Mouse (Mus musculus): ENCODE measurements around the gene Clec16a. TPM values are rescaled to one million over a fixed set of nuclear protein-coding genes. Genes with fewer than 3 reads are reported as not detected.

Gene Clec16a
- polyA plus RNA-seq, 1 experiment, result 23.0 TPM

DNA sequence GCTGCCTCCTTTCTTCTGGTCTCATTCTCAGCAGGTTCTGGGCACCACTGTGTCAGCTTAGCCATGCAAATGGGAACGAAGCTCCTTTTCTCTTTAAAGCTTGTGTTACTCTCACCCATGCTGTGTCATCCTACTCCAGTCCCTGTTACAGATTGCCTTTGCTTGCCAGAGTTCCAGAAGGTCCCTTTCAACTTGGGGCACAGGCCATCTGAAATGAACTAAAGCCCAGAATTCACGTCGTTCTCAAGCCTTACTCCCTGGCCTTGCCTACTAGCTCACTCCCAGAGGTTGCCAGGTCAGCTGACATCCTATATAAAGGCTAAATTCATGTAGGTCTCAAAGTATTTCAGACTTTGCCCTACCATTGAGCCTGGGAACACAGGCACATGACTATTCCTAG is 3.8 kb downstream of the Clec16a start:
- Histone ChIP-seq H3K4me3 (ENCODE audit: insufficient read depth, low read length) (no peak overlapping the region), H3K27ac (ENCODE audit: insufficient read depth, low read length) (no peak overlapping the region), H3K4me1 (ENCODE audit: control insufficient read depth, insufficient read depth, low read length) (no peaks in the 10 kb centered on the region)
- TF ChIP-seq CTCF (IDR thresholded peaks at IDR 0.05; ENCODE audit: borderline replicate concordance, insufficient read depth, low read length) (no peak), POLR2A (IDR thresholded peaks at IDR 0.05; ENCODE audit: low read depth, low read length) (no peak)

DNA sequence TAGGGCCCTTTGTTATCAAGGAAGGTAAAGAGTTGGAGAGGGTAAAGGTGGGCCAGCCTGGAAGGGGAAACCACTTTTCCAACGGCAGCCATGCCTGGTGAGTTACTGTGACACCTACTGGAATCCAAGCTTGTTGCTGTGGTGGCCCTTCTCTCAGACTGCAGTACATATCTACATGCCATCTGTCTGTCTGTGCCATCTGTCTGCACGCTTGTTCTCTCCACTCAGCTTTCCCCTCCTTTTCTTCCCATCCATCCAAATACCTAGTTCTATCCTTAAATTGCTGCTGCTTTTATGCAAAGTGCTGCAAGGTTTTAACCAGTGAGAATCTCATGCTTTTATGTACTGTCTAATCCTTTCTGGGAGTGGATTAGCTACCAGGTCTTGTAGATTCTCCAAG is 4.5 kb downstream of the Clec16a start:
- H3K4me3 ChIP-seq (ENCODE audit: insufficient read depth, low read length), result no peak overlapping the region
- no peak overlapping the region for H3K27ac ChIP-seq (ENCODE audit: insufficient read depth, low read length)
- TF ChIP-seq POLR2A (IDR thresholded peaks at IDR 0.05; ENCODE audit: low read depth, low read length) (no peak), CTCF (IDR thresholded peaks at IDR 0.05; ENCODE audit: borderline replicate concordance, insufficient read depth, low read length) (no peak)
- H3K4me1 ChIP-seq (ENCODE audit: control insufficient read depth, insufficient read depth, low read length), result no peaks in the 10 kb centered on the region

DNA sequence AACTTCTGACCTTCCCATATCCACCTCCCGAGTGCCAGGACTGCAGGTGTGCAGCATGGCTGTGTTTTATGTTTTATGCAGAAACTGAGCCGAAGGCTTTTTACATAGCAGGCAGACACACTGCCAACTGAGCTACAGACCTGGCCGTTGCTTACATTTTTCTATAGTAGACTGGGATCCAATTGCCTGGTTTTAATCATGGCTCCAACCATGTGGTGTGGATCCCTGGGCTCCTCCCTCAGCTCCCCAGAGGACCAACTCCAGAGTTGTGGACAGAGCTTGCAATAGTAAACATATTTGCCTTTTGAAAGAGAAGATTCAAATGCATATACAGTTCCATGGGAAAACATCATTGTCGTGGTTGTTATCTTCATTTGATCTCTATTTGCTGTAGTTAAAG is 6.5 kb downstream of the Clec16a start:
- no peaks in the 10 kb centered on the region for H3K4me1 ChIP-seq (ENCODE audit: control insufficient read depth, insufficient read depth, low read length)
- H3K27ac ChIP-seq (ENCODE audit: insufficient read depth, low read length), result no peak overlapping the region
- TF ChIP-seq CTCF (IDR thresholded peaks at IDR 0.05; ENCODE audit: borderline replicate concordance, insufficient read depth, low read length) (no peak), POLR2A (IDR thresholded peaks at IDR 0.05; ENCODE audit: low read depth, low read length) (no peak)
- H3K4me3 ChIP-seq (ENCODE audit: insufficient read depth, low read length), result no peak overlapping the region

DNA sequence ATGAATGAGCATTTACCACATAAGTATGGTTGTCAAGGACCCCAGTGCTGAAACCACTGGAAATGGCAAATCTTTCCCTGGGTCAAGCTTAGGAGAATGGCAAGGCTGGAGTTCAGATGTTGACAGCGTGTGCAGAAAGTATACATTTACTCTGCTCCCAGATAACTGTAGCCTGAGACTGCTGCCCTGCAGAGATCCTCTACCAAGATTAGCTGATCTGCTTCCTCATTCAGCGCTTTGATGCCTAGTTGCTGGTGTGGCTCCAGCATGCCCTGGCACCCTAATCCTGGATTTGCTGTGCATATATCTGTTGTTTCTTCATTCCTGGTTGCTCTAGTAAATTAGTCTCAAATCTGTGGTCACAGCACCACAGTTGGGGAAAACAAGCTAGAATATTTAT is 8.7 kb downstream of the Clec16a start:
- Histone ChIP-seq H3K4me3 (ENCODE audit: insufficient read depth, low read length) (no peak overlapping the region), H3K4me1 (ENCODE audit: control insufficient read depth, insufficient read depth, low read length) (peaks cover 4% of the 10 kb centered on the region; the same call in 1 of the 2 replicates), H3K27ac (ENCODE audit: insufficient read depth, low read length) (no peak overlapping the region)
- TF ChIP-seq CTCF (IDR thresholded peaks at IDR 0.05; ENCODE audit: borderline replicate concordance, insufficient read depth, low read length), result no peak
- TF ChIP-seq POLR2A (IDR thresholded peaks at IDR 0.05; ENCODE audit: low read depth, low read length), result no peak

DNA sequence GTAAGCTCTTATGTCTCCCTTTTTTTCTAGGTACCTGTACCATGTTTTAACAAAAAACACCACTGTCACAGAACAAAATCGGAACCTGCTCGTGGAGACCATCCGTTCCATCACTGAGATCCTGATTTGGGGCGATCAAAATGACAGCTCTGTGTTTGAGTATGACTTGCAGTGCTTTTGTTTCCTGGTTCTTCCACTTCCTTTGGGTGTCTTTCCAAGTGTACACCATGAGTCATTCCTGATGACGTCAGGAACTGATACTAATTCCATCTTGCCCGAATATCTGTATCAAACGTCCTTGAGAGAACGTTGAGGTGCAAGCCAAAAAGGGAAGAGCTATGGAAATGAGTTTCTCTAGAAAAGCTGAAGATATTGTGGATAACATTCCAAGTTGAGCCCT is 14.9 kb downstream of the Clec16a start:
- no peak overlapping the region for H3K4me3 ChIP-seq (ENCODE audit: insufficient read depth, low read length)
- H3K4me1 ChIP-seq (ENCODE audit: control insufficient read depth, insufficient read depth, low read length), result peaks cover 10% of the 10 kb centered on the region; the same call in 1 of the 2 replicates
- H3K27ac ChIP-seq (ENCODE audit: insufficient read depth, low read length), result no peak overlapping the region
- TF ChIP-seq POLR2A (IDR thresholded peaks at IDR 0.05; ENCODE audit: low read depth, low read length), result no peak
- TF ChIP-seq CTCF (IDR thresholded peaks at IDR 0.05; ENCODE audit: borderline replicate concordance, insufficient read depth, low read length), result no peak

DNA sequence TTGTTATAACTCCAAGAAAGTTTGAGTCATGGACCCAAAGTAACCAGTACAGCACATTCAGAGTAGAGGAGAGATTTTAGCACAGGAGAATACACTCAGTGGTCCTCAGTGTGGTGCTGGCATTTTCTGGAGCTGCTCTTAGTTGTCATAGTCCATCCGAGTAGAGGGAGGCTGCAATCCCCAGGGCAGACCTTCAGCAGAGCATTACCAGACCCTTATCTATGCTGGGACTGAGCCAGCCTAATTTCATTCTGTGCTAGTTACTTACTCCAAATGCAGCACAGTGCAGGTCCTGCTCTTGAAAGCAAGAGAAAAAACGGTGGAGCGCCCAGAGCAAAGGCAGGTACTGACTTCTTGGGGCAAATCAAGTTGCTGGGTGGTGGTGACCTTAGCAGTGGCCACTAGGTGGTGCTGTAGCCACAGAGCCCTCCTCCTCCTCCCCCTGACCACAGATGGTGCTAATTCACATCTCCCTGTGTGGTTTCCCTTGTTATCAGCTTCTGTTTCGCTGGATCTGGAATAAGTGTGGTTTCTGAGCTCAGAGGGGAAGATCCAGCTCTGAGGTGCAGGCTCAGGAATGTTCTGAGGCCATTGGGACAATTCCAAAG is 20.2 kb downstream of the Clec16a start:
- Histone ChIP-seq H3K27ac (ENCODE audit: insufficient read depth, low read length) (no peak overlapping the region), H3K4me1 (ENCODE audit: control insufficient read depth, insufficient read depth, low read length) (no peaks in the 10 kb centered on the region), H3K4me3 (ENCODE audit: insufficient read depth, low read length) (no peak overlapping the region)
- no peak for TF ChIP-seq POLR2A (IDR thresholded peaks at IDR 0.05; ENCODE audit: low read depth, low read length)
- TF ChIP-seq CTCF (IDR thresholded peaks at IDR 0.05; ENCODE audit: borderline replicate concordance, insufficient read depth, low read length), result peak; percentile 96

DNA sequence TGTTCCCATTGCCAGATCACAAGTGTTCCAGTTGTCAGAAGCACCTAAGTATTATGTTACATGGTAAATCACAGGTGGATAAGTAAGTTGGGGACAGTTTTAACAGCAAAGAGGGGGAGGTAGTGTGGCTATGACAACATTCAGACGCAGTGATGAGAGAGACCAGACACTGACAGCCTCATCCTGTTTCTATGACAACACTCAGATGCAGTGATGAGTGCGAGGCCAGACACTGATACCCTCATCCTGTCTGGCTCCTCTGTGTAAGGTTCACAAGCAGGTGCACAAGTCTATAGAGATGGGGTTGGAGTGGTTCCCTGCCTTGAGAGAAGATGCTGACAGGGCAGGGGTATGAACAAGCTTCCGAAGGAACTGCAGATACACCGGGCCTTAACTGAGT is 22.0 kb downstream of the Clec16a start:
- TF ChIP-seq CTCF (IDR thresholded peaks at IDR 0.05; ENCODE audit: borderline replicate concordance, insufficient read depth, low read length), result no peak
- TF ChIP-seq POLR2A (IDR thresholded peaks at IDR 0.05; ENCODE audit: low read depth, low read length), result no peak
- Histone ChIP-seq H3K4me1 (ENCODE audit: control insufficient read depth, insufficient read depth, low read length) (no peaks in the 10 kb centered on the region), H3K27ac (ENCODE audit: insufficient read depth, low read length) (no peak overlapping the region), H3K4me3 (ENCODE audit: insufficient read depth, low read length) (no peak overlapping the region)

DNA sequence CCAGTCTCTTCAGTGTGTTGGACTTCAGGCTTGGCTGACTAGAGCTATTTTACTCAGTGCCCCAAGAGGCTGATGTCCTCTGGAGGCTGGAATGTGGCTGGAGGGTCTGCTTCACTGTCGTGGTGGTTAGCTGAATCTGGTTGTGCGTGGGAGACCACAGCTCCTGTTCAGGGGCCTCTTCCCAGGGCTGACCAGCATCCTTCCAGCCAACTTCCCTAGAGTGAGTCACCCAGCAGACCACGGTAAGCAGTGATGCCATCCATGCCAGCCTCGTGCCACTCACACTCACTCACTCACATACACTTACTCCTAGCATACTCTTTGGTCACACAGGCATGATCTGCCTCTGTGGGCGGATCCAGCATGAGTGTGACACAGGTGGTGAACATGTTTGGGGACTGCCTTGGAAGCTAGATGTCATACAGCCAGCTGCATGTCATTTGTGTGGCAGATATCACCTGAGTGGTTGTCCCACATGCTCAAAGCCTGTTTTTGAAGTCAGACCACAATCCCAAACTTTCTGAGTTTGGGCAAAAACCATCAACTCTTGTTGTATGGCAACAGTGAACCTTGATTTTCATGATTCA is 24.8 kb downstream of the Clec16a start:
- no peak for TF ChIP-seq CTCF (IDR thresholded peaks at IDR 0.05; ENCODE audit: borderline replicate concordance, insufficient read depth, low read length)
- TF ChIP-seq POLR2A (IDR thresholded peaks at IDR 0.05; ENCODE audit: low read depth, low read length), result no peak
- Histone ChIP-seq H3K27ac (ENCODE audit: insufficient read depth, low read length) (no peak overlapping the region), H3K4me3 (ENCODE audit: insufficient read depth, low read length) (no peak overlapping the region), H3K4me1 (ENCODE audit: control insufficient read depth, insufficient read depth, low read length) (no peaks in the 10 kb centered on the region)

DNA sequence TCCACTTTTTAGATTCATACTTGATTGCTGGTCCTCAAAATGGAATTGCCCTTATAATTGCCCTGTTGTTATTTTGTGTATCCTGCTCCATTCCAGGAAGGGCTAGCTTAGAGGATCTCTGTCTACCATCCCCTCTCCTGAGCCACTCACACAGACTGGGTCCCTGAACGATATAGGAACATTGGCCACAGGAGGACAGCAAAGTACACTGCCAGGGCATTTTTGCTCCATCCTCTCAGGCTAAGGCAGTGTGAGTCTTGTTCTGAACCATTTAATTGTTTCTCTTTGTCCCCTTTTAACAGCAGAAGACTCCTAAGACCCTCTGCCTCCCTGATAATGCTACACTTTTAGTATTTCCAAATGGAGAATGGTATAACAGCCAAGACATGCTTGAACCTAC is 25.6 kb downstream of the Clec16a start:
- Histone ChIP-seq H3K4me1 (ENCODE audit: control insufficient read depth, insufficient read depth, low read length) (no peaks in the 10 kb centered on the region), H3K27ac (ENCODE audit: insufficient read depth, low read length) (no peak overlapping the region), H3K4me3 (ENCODE audit: insufficient read depth, low read length) (no peak overlapping the region)
- TF ChIP-seq POLR2A (IDR thresholded peaks at IDR 0.05; ENCODE audit: low read depth, low read length) (no peak), CTCF (IDR thresholded peaks at IDR 0.05; ENCODE audit: borderline replicate concordance, insufficient read depth, low read length) (no peak)

DNA sequence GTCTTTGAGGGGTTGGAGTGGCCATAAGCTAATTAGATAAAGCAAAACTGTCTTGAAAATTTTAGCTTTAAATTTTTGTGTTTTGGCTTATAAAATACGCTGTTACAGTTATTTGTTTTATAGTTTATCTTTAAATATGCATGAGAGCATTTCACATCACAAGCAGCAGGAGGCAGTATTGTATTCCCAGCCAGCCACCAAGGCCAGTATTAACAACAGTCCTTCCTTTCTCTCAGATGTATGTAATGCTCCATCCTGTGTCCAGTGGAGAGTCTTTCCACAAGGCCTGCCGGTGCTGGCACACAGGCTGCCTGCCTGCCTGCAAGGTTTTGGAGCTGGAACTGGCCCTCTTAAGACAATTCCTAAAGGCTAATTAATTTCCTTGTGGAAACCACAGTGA is 26.7 kb downstream of the Clec16a start:
- H3K4me1 ChIP-seq (ENCODE audit: control insufficient read depth, insufficient read depth, low read length), result no peaks in the 10 kb centered on the region
- TF ChIP-seq CTCF (IDR thresholded peaks at IDR 0.05; ENCODE audit: borderline replicate concordance, insufficient read depth, low read length) (0 out of 2 replicates have a peak, but pooled peaks have one; percentile 13), POLR2A (IDR thresholded peaks at IDR 0.05; ENCODE audit: low read depth, low read length) (no peak)
- no peak overlapping the region for H3K27ac ChIP-seq (ENCODE audit: insufficient read depth, low read length)
- no peak overlapping the region for H3K4me3 ChIP-seq (ENCODE audit: insufficient read depth, low read length)
